Mouse (Mus musculus) liver, embryonic 11.5 days (tissue): ENCODE data around the gene Rab25. TPM values are rescaled to one million over a fixed set of nuclear protein-coding genes. Genes with fewer than 3 reads are reported as not detected.

ENCODE experiments used
- ATAC-seq: fragments of 200-750 bp; cut with Nextera tagmentation; replicated peaks from 2 replicates; pipeline ENCODE4 v1.8.0; 2017; ENCODE audit warnings: moderate number of reproducible peaks, mild to moderate bottlenecking, moderate TSS enrichment, moderate library complexity; ENCODE audit not compliant: low FRiP score
- DNase-seq: peaks from one replicate; pipeline ENCODE4 v3.0.0-alpha.2; 2017; ENCODE audit warnings: low spot score
- H3K27ac ChIP-seq: fragments of 300-500 bp; sonication (generic); 2 replicates; pipeline ENCODE4 v1.5.1; 2014; ENCODE audit warnings: mild to moderate bottlenecking, low read depth, low read length, control low read depth
- H3K27me3 ChIP-seq: fragments of 300-500 bp; sonication (generic); replicated peaks from 2 replicates; pipeline ENCODE4 v1.6.1; 2014; ENCODE audit warnings: low read length, mixed read lengths; ENCODE audit not compliant: control insufficient read depth, insufficient read depth
- H3K36me3 ChIP-seq: fragments of 300-500 bp; sonication (generic); 2 replicates; pipeline ENCODE4 v1.6.1; 2014; ENCODE audit warnings: mild to moderate bottlenecking, low read length, moderate library complexity, mixed read lengths; ENCODE audit not compliant: control insufficient read depth, insufficient read depth
- H3K4me1 ChIP-seq: fragments of 300-500 bp; sonication (generic); replicated peaks from 2 replicates; pipeline ENCODE4 v1.6.1; 2014; ENCODE audit warnings: low read length, mixed read lengths; ENCODE audit not compliant: control insufficient read depth, insufficient read depth
- H3K4me2 ChIP-seq: fragments of 300-500 bp; sonication (generic); 2 replicates; pipeline ENCODE4 v1.6.1; 2014; ENCODE audit warnings: mild to moderate bottlenecking, control low read depth, moderate library complexity
- H3K4me3 ChIP-seq: fragments of 300-500 bp; sonication (generic); 2 replicates; pipeline ENCODE4 v1.5.1; 2014; ENCODE audit warnings: low read depth, low read length, control low read depth
- H3K9ac ChIP-seq: fragments of 300-500 bp; sonication (generic); 2 replicates; pipeline ENCODE4 v1.6.1; 2014; ENCODE audit warnings: low read depth, low read length, control low read depth
- H3K9me3 ChIP-seq: fragments of 300-500 bp; sonication (generic); 2 replicates; pipeline ENCODE4 v1.6.1; 2016; ENCODE audit warnings: low read length, inconsistent platforms, mixed read lengths; ENCODE audit not compliant: control insufficient read depth
- WGBS: fragments of 180-500 bp; shearing (Covaris S2); extraction: QIAGEN DNeasy Blood & Tissue Kit; methylation state at CpG from one replicate; pipeline ENCODE4 v1.1.7; 2014; 5-methylcytosine and 5-hydroxymethylcytosine counted together
- polyA plus RNA-seq: library from polyadenylated mRNA; unstranded; fragments of >200 nt; fragmentation: Nextera tagmentation; extraction: Ambion mirVana; gene quantifications from 2 replicates; pipeline ENCODE4 v1.2.1, GENCODE M21; 2014

Rab25 gene
- polyA plus RNA-seq, 1 experiment from 2014 or later: 1.2 TPM

DNA sequence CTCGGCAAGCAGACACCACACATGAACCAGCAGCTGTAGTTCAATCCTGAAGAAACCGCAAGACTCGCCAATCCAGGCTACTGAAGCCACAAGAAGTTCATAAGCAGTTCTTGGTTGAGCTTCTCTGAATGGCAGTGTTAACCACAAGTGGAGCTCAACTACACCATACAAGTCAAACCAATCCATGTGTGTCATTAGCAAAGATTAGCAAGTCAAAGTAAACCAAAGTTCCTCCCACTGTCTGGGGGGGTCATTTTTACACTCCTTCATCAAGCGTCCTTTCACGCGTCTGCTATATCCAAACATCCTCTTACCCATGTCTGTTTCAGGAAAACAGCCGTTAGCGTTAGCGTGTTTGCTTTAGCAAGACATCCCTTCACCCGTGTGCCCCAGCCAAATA, 22.2 kb upstream of the Rab25 start:
- no peak overlapping the region for H3K4me3 ChIP-seq
- H3K9ac ChIP-seq: no peak overlapping the region
- ATAC-seq (no peak), DNase-seq (no peak)
- H3K9me3 ChIP-seq: no peaks in the 10 kb centered on the region
- peaks cover 38% of the 10 kb centered on the region for H3K36me3 ChIP-seq
- no peak overlapping the region for H3K4me2 ChIP-seq
- H3K4me1 ChIP-seq: no peaks in the 10 kb centered on the region; the same call in 1 of the 2 replicates
- no peaks in the 10 kb centered on the region for H3K27me3 ChIP-seq
- WGBS: 94% methylated on average over 10 of the region's 10 CpGs
- H3K27ac ChIP-seq: no peak overlapping the region

DNA sequence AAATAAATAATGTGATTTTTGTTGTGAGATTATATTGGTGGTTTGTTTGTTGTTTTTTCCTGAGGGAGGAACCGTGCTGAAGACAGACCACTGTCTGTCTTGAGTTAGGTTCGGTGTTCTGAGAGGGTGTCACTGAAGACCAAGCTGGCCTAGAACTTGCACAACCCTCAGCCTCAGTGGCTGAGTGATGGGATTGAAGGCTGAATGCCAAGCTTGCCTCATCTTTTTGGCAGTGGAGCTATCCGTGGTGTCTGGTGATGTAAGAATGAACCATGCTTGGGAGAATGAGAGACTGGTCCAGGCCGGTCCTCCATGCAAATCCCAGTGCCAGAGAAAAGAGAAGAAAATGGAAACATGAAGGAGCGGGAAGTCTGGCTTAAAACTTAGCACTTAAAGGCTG, 21.6 kb upstream of the Rab25 start:
- WGBS: 92% methylated on average over 5 of the region's 5 CpGs
- Histone ChIP-seq H3K9me3 (no peaks in the 10 kb centered on the region), H3K27me3 (no peaks in the 10 kb centered on the region), H3K4me1 (no peaks in the 10 kb centered on the region; the same call in 1 of the 2 replicates), H3K9ac (no peak overlapping the region), H3K36me3 (peaks cover 44% of the 10 kb centered on the region), H3K4me2 (no peak overlapping the region), H3K27ac (no peak overlapping the region), H3K4me3 (no peak overlapping the region)
- ATAC-seq: no peak
- DNase-seq: no peak

DNA sequence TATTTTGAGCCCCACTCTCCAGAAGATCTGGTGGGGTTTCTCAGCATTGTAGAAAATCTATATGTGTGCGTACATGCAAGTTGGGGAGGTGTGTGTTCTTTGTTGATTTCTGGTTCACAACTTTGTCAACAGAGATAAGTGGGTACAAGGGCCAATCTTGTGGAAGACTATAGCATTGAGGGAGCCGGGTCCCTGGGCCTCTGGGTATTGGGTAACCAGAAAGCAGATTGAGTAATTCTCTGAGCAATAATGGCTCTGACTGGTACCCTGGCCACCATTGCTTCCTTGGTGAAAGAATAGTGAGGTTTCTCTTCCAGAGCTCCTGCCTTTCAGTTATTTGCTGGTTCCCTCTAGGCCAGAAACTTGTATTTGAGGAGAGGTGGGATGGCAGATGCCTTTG, 21.0 kb upstream of the Rab25 start:
- Histone ChIP-seq H3K4me2 (no peak overlapping the region), H3K27ac (no peak overlapping the region; the same call in 1 of the 2 replicates), H3K36me3 (peaks cover 50% of the 10 kb centered on the region), H3K4me3 (no peak overlapping the region), H3K4me1 (no peaks in the 10 kb centered on the region; the same call in 1 of the 2 replicates), H3K27me3 (no peaks in the 10 kb centered on the region), H3K9me3 (no peaks in the 10 kb centered on the region), H3K9ac (no peak overlapping the region)
- WGBS: 75% methylated on average over 2 of the region's 2 CpGs
- no peak for DNase-seq
- ATAC-seq: 0 out of 2 replicates have a peak, but pooled peaks have one; percentile 45

DNA sequence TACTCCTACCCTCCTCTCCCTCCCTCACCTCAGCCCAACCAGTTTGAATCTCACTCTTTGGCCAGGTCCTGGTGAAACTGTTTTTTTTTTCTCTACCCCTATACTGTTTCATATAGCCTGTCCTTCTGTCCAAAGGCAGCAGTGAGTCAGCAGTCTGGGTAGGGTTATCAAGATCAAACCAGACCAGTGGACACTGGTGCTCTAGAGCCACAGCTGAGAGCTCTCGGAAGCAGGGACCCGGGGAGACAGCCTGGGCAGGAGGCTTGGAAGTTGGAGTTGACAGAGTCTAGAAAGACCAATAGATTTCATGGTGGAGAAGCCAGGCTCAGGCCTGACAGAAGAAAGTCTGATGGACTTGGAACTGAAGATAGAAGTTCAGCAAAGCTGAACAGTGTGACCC, 20.5 kb upstream of the Rab25 start:
- ATAC-seq (no peak), DNase-seq (no peak)
- Histone ChIP-seq H3K4me2 (no peak overlapping the region), H3K9me3 (no peaks in the 10 kb centered on the region), H3K27ac (peak overlapping the region; percentile 42; the same call in 1 of the 2 replicates), H3K9ac (no peak overlapping the region), H3K27me3 (no peaks in the 10 kb centered on the region), H3K36me3 (peaks cover 54% of the 10 kb centered on the region), H3K4me3 (no peak overlapping the region), H3K4me1 (no peaks in the 10 kb centered on the region; the same call in 1 of the 2 replicates)
- WGBS: 80% methylated on average over 2 of the region's 2 CpGs

DNA sequence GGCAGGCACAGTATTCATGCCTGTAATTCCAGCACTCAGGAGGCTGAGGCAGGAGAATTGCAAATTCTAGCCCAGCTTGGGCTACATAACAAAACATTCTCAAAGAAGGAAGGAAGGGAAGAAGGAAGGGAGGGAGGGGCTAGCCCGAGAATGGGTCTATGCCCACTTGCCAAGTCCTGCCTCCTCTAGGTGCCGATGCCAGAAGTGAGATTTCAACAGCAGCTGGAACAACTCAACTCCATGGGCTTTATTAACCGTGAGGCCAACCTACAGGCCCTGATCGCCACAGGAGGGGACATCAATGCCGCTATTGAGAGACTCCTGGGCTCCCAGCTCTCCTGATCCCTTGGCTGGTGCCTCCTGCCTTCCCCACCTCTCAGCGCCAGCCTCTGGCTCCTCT, 19.8 kb upstream of the Rab25 start:
- H3K9me3 ChIP-seq: no peaks in the 10 kb centered on the region
- H3K36me3 ChIP-seq: peaks cover 61% of the 10 kb centered on the region
- WGBS: 87% methylated on average over 6 of the region's 6 CpGs
- no peak overlapping the region for H3K4me2 ChIP-seq
- H3K9ac ChIP-seq: no peak overlapping the region
- no peaks in the 10 kb centered on the region; the same call in 1 of the 2 replicates for H3K4me1 ChIP-seq
- no peaks in the 10 kb centered on the region for H3K27me3 ChIP-seq
- no peak for DNase-seq
- peak overlapping the region; percentile 42; the same call in 1 of the 2 replicates for H3K27ac ChIP-seq
- no peak overlapping the region for H3K4me3 ChIP-seq
- no peak for ATAC-seq

DNA sequence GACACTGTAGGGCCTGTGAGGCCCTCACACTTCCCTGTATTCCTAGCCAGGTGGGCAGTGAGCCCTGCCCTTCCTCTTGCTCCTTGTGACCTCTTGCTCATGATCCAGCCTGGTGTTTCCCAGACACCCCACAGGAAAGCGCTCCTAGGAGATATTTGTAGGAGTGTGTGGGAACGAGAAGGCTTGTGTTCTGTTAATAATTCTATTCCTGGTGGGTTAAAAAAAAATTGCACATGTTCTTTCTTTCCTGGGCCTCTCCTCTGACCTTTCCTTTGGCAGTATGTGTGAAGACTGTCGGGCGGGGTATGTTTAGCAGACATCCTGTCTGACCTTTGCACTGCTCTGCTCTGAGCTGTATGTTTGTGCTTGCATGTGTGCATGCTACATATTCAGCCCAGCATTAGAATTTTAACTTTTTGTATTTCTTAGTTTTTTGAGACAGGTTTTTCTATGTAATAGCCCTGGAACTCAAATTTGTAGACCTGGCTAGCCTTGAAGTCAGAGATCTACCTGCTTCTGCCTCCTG, 18.5 kb upstream of the Rab25 start:
- H3K4me3 ChIP-seq: no peak overlapping the region
- no peaks in the 10 kb centered on the region for H3K9me3 ChIP-seq
- 92% methylated on average over 4 of the region's 4 CpGs for WGBS
- peaks cover 69% of the 10 kb centered on the region for H3K36me3 ChIP-seq
- no peak overlapping the region for H3K9ac ChIP-seq
- no peaks in the 10 kb centered on the region; the same call in 1 of the 2 replicates for H3K4me1 ChIP-seq
- ATAC-seq (no peak), DNase-seq (no peak)
- no peak overlapping the region for H3K27ac ChIP-seq
- no peak overlapping the region for H3K4me2 ChIP-seq
- H3K27me3 ChIP-seq: no peaks in the 10 kb centered on the region

DNA sequence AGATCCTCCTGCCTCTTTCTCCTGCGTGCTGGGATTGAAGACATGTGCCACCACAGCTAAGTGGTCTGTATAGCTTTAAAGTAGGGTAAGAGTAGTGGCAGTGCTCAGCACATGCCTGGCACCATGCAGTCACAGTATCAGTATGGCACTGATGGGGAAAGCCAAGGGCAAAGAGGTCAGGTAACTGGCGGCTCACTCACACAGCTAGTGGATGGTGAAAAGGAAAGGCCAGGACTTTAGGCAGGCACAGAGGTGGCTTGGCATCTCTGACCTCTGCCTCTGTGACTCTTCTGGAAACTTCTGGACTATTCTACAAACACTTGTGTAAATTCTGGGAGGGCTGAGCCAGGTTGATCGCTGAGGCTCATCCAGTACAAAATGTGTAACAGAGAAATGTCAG, 18.0 kb upstream of the Rab25 start:
- no peak for ATAC-seq
- H3K27me3 ChIP-seq: no peaks in the 10 kb centered on the region
- no peak overlapping the region for H3K9ac ChIP-seq
- H3K27ac ChIP-seq: no peak overlapping the region
- H3K4me3 ChIP-seq: no peak overlapping the region
- H3K9me3 ChIP-seq: no peaks in the 10 kb centered on the region
- no peak overlapping the region for H3K4me2 ChIP-seq
- H3K4me1 ChIP-seq: no peaks in the 10 kb centered on the region; the same call in 1 of the 2 replicates
- H3K36me3 ChIP-seq: peaks cover 69% of the 10 kb centered on the region
- DNase-seq: no peak
- WGBS: 91% methylated on average over 3 of the region's 3 CpGs

DNA sequence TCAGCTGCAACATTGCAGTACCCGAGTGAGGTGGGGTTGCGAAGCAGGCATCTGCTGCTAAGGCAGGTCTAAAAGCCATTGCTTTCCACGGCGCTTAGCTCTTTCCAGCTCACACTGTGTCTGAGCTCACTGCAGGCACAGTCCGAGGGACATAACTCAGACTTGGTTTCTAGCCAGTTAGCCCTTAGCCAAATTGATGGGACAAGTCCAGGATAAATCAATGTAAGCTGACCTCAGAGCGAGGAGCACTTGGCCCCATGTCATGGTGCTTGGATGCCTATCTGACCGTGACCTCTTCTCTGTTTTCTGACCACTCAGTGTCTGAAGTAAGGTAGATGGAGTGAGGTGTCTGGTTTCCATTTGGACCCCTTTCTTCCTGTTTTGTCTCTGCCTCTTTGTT, 15.9 kb upstream of the Rab25 start:
- peaks cover 78% of the 10 kb centered on the region for H3K36me3 ChIP-seq
- no peaks in the 10 kb centered on the region for H3K9me3 ChIP-seq
- no peak overlapping the region for H3K9ac ChIP-seq
- H3K27ac ChIP-seq: no peak overlapping the region
- no peaks in the 10 kb centered on the region for H3K27me3 ChIP-seq
- no peak for DNase-seq
- no peak for ATAC-seq
- no peaks in the 10 kb centered on the region; the same call in 1 of the 2 replicates for H3K4me1 ChIP-seq
- WGBS: 90% methylated on average over 7 of the region's 7 CpGs
- H3K4me2 ChIP-seq: no peak overlapping the region
- no peak overlapping the region for H3K4me3 ChIP-seq

DNA sequence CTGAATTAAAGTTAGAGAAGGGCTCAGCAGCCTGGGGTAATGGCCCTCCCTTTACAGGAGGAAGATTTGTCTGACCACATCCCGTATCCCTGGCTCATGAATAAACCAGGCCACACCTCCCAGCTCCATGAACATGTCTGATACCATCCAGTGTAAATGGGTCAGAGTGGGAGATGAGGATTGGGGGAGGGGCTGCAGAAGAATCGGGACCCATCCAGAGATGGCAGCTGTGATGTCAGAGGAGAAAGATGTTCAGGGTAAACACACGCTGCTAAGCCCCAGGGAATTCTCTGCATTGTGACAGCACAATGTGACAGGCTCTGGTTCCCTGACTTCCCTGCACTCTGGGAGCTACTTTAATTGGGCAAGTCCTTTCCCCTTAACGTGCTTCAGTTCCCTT, 15.3 kb upstream of the Rab25 start:
- Histone ChIP-seq H3K27ac (no peak overlapping the region), H3K9me3 (no peaks in the 10 kb centered on the region)
- 89% methylated on average over 4 of the region's 4 CpGs for WGBS

More for the DNA sequence above, 15.3 kb upstream of the Rab25 start:
- Histone ChIP-seq H3K4me3 (no peak overlapping the region), H3K4me2 (no peak overlapping the region), H3K27me3 (no peaks in the 10 kb centered on the region), H3K36me3 (peaks cover 73% of the 10 kb centered on the region), H3K9ac (no peak overlapping the region), H3K4me1 (no peaks in the 10 kb centered on the region; the same call in 1 of the 2 replicates)
- DNase-seq: no peak
- no peak for ATAC-seq
